Mouse (Mus musculus) kidney, postnatal 10 days (tissue): ENCODE measurements at regions not wholly inside any gene's neighbourhood (a gene's known extent, or its start where the extent isn't known, plus 50 kb on each side); places are given as distances from the start of the nearest gene placed in this dataset.

Source experiments
- DNase-seq: peaks from one replicate; pipeline ENCODE4 v3.0.0; 2021; ENCODE audit warnings: mixed read lengths

DNA sequence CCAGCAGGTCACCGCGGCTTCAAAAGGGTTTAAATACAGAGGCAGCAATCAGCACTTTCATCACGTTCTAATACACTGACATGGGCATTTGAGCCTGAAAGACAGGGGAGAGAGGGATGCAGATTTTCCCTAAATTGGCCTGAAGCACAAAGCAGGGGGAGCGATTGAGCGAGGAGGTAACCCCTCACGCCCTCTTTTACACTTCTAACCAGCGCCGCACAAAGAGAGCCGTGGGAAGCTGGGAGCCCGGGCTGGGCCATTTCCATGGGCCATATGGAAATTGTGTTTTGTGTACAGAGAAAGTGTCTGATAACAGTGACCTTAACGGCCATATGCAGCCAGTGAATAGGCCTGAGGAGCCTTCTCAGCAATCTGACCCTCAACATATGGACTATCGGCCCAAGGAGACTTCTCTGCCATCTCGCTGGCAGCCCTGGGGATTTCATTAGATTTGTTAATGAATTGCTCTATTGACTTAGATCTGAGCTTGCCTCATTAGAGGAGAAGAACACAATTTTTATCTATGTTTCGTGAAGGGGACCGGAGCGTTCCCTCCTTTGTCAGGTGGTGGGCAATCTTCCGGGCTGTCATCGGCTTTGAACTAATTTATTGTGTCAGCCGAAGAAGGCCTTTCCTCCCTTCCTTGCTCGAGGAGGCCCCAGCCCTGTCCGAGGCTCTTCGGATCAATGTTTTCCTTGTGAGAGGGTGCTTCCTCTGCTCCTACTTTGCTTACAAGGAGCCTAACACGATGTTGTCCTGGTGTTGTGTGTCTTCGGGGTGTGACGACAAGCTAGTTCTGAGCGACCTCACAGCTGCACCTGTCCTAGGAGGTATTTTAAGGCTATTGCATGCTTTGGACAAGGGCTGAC lies 195.4 kb upstream of the Irx3 start:
- DNase-seq, result no peak

DNA sequence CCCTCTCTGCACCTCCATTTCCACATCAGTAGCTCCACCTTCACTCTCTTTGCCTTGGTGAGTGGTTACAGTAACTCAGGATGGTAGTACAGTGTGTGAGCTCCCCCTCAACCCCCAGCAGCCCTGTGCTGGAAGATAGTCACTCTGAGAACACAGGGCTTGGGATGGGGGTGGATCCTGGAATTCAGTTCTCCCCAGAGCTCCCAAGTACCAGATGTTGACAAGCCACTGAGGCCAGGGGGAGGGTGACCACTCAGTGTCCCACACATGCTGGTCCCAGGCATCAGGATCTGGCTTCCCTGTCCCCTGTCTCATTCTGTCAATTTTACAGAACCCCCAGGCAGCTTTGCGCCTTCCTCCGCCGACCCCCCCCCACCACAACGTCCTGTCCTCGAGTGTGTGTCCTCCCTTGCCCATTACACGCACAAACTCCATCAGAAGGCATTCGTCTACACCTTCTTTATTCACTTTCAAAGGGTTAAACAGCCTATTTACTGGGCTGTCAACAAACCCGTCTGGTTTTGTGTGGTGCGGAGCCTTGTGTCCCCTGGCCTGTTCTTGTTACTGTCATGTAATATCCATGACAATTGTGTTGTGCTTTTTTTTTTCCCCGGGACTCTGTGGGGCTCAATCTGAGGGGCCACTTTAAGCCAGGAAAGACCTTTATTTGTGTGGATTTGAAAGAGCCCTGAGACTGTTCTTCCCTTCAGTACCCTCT lies 194.6 kb upstream of the Irx3 start:
- DNase-seq, result no peak

DNA sequence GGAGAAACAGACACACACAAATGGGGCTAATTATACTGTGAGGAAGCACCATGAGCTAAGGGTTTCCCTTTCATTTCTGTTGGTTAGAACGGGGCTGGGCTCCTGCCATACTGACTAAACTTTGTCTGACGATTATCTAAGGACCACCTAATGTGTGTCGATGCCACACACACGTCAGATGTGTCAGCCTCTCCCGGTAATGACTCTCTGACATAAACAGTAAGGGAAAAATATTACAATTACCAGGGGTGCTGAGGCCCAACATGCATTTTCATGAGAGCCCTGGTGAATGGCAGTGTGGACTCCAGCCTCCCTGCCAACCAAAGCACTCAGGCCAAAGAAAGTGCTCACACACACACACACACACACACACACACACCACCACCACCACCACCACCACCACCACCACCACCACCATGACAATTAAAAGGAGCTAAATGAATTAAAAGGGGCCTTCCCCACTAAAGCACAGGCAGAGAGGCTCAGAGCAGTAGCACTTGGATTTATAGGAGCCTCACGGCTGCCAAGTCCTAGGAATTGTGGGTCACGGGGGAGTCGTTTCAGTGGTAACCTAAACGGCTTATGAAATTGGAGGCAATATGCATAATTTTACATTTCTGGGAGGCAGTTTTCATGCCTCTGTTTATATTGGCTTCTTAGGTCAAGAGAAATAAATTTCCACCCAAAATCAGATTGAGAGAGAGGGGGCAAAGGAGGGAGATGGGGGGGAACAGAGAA lies 193.7 kb upstream of the Irx3 start:
- DNase-seq, result peak; percentile 63

DNA sequence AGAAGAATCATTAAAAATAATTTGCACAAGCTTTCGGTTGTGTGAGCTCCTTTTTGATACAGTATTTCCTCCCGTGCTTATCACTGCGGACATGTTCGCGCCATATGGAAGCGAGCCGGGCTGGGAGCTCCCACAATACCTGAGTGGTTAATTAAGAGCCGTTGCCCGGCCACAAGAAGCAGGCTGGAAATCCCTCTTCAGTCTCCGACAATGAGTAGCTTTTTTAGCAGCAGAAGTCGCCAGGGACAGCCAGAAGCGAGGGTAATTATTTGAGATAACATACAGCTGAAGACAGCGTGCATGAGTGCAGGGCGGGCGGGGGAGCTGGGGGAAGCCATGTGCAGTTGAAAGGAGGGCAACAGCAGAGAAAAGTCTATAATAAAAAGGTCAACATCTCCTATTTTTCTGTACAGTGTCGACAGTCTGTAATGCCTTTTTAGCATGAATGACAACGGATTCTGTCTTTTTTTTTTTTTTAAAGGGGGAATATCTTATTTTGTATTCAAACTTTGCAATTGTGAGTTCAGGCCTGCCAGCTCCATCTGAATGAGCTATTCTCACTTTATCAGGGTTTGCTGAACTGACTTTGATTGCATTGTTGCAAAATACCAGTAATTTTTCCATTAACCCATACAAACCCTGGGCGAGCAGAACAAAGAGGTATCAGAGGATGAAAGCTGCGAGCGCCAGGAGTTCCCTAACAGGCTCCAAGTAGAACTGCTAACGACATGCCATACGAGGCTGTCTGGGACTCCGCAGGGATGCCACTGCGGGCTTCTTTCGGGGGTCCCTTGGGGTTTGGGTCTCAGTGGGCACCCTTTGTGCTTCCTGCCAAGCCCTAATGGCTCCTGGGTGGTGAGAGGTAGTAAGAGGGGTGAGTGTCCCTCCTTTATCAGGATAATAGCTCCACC lies 189.9 kb upstream of the Irx3 start:
- no peak for DNase-seq

DNA sequence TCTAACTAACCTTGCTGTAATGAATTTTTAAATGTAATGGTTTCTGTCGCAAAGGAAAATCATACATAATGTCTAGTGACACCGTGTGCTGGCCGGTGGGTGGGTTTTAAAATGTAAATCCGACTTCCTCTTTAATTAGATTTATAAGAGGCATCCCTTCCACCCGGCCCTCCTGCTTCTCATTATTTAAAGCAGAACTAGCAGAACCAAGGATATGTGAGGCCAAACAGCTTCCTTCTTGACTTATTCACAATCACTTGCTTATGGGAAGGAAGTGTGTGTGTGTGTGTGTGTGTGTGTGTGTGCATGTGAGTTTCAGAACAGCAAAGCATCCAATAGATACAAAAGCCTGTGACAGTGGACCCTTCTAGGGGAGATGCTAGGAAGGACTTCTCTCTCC lies 189.1 kb upstream of the Irx3 start:
- DNase-seq, result peak; percentile 46

DNA sequence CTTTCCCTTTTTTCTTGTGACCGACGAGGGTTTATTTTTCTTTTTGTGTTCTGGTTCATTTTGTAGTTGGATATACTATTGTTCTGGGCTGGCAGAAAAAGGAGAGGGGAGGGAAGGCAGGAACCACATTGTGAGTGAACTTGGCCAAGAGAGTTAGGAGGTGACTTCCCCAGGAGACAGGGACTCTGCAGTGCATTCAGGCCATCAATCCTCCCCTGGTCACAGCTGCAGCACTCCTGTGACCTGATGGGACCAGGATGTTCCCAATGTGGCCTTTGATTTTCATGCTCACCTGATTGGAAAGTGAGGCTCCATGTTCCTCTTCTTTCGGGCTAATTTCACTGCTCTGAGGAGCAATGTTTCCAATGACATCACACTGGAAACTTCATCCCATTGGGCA lies 188.2 kb upstream of the Irx3 start:
- peak; percentile 48 for DNase-seq

DNA sequence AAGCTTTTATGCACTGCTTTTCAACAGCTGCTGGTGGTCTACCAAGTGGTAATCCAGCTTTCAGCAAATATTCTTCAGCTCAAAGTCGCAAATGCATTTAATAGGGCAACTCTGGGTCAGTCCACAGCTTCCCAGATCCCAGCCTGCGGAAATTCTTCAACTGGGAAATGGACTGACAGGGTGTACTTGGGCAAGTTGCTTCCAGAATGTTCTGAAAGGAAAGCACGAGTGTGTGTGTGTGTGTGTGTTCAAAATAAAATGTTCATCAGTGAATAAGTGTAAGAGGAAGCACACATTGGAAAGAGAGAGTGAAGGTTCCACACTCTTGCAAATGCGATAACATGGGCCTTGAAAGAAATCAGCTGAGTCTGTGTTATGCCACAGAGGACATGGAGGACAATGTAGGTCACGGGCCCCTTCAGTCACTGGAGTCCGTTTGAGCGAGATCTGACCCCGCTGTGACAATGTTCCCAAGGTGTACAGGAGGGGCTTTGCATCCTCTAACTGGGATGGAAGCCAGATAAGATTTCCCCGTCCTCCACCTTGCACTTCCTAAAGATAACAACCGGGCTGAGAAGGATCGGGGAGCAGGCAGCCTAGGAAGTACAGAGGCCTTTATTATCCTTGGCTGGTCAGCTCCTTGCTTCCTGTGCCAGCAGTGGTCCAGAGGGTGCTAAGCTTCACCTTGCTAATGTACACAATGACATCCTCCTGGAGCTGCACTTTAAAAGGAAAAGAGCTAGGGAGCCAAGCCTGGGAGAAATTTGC lies 187.2 kb upstream of the Irx3 start:
- peak; percentile 51 for DNase-seq

DNA sequence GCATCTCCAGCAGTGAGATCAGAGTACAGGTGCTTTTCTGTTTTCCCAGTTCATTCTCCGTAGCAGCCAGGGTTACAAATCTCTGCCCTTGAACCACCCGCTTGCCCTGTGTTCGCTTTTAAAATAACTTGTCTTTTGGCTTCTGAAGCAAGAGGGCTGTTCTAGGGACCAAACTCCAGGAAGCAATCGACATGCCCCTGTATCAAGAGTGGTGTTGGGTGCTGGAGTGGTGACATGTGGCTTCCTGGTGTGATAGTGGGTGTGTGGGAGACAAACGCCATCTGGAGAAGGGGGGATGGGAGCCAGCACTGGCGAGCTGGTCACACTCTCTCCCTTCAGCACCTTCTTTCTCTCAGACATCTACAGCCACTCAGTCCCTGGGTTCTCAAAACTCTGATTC lies 186.0 kb upstream of the Irx3 start:
- DNase-seq, result no peak

DNA sequence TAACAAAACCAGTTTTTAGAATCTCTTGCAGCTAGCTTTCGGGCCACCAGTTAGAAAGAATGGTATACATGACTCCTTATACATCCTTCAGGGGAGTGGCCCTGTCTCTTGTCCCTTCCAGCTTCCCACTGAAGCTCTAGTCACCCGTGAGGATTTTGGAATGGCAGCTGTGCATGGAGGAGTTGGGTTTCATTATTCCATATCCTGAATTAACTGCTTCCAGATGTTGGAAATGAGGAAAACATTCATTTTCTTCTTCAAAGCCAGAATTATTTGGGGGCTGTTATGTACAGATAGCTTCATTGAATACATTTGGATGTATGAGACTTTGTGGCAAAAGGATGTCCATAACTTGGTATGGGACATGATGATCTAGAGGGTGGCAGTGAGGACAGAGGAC lies 181.3 kb upstream of the Irx3 start:
- DNase-seq, result no peak

DNA sequence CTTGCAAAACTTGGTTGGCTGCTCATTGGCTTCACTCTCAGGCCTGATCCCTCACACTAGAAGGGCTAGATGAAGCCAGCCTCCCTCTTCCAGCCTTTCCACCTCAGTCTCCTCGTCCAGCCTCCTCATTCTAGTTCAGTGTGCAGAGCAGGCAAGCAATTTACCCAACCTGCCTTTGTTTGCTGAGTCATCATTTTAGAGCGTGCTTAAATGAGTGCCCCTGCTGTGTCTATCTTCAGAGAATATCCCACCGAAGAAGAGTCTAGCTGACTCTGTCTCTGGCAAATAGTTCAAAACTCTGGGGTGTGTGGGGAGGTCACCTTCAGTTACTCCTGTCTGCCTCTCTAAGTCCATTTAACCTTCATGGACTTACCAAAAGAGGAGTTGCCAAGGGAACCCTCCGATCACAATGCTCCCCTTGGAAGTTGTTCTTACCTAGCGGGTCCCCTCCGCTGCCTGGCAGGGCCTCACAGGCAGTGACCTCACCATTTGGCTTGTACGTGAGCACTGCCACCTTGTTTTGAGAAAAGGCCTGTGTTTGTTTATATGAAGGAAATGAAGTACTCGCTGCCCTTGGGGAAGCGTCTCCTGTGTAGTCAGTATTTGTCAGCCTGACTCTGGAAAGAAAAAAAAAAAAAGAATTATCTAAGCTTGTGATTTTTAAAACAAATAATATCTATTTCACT lies 175.2 kb upstream of the Irx3 start:
- no peak for DNase-seq

DNA sequence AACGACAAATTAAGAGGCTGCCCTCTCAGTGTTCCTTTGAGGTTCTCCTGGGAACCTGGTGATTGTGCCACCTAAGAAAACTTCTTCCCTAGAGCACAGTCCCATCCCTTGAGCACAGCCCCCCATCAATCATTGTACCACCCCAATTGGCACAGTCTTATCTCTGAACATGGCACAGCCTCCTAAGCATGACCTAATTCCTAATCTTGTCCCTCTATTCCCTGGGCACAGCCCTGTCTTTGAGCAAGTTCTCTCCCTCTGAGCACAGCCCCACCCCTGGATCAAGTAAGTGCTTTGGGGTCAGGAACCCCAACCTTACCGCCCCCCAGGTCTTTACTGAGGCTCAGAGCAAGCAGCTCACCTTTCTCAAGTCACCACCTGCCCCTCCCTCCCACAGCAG lies 173.6 kb upstream of the Irx3 start:
- no peak for DNase-seq

DNA sequence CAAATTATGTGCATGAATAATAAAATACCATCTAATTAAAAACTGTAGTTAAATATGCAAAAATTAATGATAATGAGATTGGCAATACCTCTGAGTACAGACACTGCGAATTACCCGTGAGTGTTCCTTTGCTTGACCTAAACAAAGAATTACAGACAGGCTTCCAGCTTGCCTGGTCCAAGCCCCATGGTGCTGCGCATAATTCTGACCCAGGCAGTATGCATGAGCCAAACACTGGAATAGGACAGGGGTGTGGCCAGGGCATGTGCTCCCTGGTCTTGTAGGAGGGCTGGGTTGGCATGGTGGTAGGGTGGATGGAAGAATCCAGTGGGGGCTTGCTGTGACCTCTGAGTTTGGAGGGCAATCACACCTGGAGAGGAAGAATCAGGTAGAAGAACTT lies 172.8 kb upstream of the Irx3 start:
- DNase-seq, result no peak

DNA sequence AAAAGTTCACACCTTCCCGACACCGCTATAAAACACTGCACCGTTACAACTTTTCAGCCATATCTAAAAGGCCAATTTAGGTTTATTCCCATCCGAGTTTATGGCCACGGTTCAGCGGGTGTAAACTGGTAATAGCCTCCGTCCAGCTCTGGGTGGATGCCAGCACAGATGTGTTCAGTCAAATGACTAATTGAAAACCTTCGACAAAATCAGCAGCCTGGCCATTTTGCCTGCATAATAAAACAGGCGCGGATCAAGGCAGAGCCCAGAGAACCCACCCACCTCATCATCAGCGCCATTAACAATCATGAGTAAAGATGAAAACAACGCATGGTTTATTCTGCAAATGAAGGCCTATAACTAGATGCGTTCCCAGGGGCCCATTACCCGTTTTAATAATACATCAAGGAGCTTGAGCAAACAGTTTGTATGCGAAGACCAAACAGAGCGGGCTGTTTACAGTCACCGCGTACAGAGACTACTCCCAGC lies 172.1 kb upstream of the Irx3 start:
- peak; percentile 53 for DNase-seq

DNA sequence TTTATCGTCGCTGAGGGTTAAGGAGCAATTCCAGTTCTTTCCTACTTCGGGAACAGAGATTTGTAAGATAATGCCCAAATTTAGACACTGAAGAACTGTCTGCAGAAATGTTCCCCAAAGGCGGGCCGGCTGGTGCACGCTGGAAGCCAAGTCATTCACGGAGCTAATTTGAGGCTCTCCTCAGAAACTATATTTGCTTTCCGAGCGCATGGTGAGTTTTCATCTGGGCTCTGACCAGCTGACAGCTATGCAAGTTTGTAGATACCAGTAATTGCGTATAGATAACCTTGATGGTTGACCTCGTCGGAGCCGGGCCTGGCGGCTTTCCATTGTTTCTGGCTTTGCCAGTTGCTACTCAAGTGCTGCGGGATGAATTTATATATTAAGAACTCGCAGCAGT lies 165.5 kb upstream of the Irx3 start:
- DNase-seq, result peak; percentile 59

DNA sequence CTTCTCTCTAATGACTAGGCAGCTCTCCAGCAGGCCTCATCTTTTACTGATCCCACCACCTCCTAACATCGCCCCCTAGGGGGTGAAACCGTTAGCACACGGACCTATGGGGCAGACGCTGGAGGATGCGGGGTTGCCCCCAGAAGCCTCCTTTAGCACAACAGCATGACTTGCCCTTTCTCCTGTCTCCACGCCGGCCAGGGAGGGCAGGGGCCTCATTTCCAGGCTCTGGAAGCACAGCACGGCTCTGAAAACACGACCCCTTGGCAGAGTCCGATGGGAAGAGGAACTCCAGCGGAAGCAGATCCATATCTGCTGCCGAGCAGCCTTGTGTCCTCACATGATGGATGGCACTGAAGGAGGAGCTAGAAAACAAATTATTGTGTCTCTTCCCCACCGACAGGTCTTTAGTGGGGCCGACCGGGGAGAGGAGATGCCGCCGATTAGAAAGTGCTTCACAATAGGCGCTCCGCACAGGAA lies 165.1 kb upstream of the Irx3 start:
- DNase-seq, result peak; percentile 81

DNA sequence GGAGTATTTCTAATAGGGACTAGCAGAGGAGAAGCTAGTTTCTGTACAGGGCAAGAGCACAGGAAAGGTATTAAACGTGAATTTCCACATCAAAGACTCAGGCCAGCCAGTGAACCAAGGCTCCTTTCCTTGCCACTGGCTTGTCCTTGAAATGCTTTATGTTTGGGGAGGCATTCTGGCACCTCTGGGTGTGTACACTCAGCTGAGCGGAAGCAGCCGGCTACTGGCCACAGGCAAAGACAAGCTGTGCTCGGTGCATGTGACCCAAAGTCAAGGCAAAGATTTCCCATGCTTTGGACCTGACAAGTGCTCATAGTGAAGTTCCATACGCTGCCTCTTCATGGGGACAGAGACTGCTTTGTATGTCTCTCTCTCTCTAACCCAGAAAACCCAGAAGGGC lies 159.8 kb upstream of the Irx3 start:
- no peak for DNase-seq

DNA sequence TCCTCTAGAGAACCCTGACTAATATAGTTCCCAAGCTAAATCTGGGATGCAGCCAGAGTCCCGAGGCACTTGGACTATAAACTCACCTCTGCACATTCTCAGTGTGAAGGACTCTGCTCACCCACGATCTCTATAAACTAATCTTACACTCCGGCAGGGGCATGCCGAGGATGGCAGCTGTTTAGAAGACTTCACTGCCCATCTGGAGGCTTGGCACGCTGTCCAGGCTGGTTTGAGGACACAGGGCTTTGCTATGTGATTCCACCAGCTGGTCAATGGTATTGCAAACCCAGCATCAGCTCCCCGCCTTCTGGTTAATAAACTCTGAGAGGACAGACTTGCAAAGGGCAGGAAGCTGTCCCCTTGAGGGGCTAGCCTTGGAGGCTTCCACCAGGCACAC lies 153.3 kb upstream of the Irx3 start:
- no peak for DNase-seq

DNA sequence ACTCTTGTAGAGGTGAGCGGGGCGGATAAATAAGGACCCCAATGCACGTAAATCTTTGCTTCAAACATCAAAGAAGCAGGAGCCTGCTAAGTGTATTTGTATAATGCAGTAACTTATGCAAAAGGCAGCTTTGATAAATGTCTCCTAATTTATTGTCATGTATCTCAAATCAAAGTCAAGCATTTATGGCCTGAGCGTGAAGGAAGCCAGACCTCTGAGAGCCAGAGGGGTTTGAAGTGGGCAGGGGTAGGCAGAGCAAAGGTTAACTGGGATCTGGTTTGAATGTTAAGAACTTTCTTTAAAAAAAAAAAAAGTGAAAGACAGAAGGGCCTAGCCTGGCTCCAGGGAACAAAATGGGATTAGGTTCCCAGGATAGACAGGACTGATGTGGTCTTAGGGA lies 151.1 kb upstream of the Irx3 start:
- DNase-seq, result no peak

DNA sequence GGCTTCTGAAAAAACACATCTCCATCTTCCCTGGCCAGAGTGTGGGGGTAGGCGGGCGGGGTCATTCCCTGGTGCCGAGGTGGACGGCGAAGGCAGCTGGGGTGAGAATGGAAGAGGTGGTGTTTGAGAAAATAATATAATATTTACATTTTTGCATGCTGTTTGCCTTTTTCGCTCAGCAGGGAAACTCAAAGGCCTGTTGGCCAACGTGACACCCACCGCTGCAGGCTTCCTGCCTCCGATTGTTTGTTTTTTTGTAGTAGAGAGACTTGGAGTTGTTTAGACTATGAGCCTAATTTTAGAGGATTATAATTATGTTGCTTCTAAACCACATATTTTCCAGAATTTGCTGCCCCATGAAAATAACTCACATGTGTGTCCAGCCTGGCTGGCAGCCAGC lies 147.2 kb upstream of the Irx3 start:
- DNase-seq, result no peak

DNA sequence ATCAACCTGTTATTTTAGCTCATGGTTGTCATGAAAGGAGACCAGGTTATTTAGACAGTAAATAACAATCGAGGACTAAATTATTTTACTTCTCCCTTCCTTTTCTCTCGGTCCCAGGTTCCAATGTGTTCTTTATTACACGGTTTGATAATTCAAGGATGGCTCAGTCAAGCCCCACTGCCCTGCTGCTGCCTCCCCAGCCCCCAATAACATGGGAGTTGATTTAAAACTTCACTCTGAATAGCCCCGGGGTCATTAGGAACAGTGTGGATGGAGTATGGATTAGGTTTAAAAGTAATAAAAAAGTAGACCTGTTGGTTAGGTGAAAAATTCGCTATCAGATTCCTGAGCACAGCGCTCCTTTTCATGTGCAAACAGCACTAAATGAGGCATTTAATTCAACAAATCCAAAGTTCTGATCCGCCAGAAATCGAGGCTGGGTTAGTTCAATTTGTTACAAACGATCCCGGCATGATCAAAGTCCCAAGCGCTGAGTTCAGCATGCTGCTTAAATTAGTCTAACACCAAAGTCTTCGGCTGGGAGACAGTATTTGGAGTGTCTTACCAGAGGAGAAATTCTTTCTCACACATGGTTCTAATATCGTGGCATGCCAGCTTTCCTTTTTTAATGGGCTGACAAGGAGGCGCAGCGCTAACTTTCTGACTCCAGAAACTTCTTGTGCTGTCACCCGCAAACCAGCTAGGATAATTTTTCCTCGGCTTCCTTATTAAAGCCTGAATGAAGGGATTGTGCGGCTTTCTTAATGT lies 146.5 kb upstream of the Irx3 start:
- DNase-seq, result no peak
